Mouse (Mus musculus): ENCODE data around the gene Tomm40l. TPM values are rescaled to one million over a fixed set of nuclear protein-coding genes. Genes with fewer than 3 reads are reported as not detected.

Tomm40l gene
- total RNA-seq, 2 experiments from 2014 or later = 70.8 to 76.7 TPM

DNA sequence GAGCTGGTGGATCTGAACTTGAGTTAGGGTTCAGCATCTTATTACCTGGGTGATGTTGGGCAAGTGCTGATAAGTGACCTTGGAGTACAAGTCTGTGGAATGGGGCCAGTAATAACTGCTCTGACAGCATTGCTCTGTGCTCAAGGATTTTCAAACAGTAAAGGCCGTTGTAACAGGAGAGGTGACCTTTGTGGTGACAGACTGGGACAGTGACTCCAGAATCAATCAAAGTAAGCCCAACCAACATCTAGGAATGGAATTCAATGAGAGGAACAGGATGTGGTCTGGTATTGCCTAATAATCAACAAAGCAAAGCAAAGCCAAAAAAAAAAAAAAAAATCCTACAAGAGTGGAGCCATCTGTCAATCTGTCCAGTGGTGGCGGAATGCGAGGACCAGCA is 38.0 kb upstream of the Tomm40l start:
- H3K4me3 ChIP-seq = no peak overlapping the region
- no peak overlapping the region; the same call in 1 of the 2 replicates for H3K27ac ChIP-seq
- DNase-seq (ENCODE audit: low spot score in 2 of 2) = no peak
- TF ChIP-seq CTCF (conservative IDR thresholded peaks at IDR 0.05) = no peak

DNA sequence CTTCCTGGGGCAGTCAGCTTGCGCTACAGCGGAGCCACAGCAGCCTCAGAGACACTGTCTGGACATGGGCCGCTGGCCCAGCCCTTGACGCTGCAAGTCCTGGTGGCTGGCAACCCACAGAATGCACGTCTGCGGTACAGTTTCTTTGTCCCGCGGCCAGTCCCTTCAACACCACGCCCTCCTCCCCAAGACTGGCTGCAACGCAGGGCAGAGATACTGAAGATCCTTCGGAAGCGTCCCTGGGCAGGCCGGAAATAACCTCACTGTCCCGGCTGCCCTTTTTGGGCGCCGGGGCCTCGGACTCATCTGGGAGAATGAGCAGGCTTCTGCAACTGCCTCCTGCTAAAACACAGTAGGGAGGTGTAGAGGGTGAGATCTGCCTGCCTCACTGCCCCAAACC is 36.6 kb upstream of the Tomm40l start:
- no peak for DNase-seq (ENCODE audit: low spot score in 2 of 2)
- no peak overlapping the region for H3K27ac ChIP-seq
- no peak for TF ChIP-seq CTCF (conservative IDR thresholded peaks at IDR 0.05)

DNA sequence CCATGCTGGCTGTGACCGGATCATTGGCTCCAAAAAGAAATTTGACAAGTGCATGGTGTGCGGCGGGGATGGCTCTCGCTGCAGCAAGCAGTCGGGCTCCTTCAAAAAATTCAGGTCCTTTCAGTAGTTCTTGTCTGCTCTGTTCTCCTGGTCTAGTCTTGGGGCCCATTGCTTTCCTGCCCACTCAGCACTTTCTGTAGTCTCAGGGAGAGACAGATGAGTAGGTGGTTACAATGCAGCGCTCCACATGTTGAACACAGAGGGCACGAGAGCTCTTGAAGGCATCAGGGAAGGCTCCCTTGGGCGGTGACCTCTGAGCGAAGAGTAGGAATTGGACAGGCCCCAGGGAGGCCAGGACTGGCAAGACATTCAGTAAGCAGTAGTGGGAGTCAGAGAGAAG is 35.5 kb upstream of the Tomm40l start:
- no peak overlapping the region for H3K4me3 ChIP-seq
- no peak for DNase-seq (ENCODE audit: low spot score in 2 of 2)
- H3K27ac ChIP-seq = no peak overlapping the region
- TF ChIP-seq CTCF (conservative IDR thresholded peaks at IDR 0.05) = no peak

More for the DNA sequence above, 36.6 kb upstream of the Tomm40l start:
- no peak overlapping the region for H3K4me3 ChIP-seq

DNA sequence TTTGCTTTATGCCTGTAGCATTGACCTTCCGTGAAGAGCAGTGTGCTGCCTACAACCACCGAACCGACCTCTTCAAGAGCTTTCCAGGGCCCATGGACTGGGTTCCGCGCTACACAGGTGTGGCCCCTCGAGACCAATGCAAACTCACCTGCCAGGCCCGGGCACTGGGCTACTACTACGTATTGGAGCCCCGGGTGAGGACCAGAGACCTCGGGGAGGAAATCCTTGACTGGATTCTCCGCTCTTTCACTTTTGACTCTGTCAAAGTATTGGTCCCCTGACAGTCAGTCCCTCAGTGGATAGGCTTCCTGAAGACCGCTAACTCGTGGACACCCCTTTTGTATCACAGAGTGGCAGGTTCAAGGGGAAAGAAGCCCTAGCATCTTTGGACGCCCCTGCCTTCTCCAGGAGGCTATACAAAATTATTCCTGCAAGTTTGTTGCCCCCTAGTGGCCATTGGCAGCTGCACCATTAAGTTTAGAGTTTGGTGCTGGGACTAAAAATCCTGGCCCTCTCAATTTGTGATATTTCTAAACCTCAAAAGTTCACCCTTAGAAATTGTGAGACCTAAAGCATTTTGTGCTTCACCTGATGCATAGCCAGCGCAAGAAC is 34.7 kb upstream of the Tomm40l start:
- TF ChIP-seq CTCF (conservative IDR thresholded peaks at IDR 0.05) = peak; percentile 95
- DNase-seq (ENCODE audit: low spot score in 2 of 2) = peak; percentile 59 to 74
- no peak overlapping the region for H3K4me3 ChIP-seq
- no peak overlapping the region for H3K27ac ChIP-seq

DNA sequence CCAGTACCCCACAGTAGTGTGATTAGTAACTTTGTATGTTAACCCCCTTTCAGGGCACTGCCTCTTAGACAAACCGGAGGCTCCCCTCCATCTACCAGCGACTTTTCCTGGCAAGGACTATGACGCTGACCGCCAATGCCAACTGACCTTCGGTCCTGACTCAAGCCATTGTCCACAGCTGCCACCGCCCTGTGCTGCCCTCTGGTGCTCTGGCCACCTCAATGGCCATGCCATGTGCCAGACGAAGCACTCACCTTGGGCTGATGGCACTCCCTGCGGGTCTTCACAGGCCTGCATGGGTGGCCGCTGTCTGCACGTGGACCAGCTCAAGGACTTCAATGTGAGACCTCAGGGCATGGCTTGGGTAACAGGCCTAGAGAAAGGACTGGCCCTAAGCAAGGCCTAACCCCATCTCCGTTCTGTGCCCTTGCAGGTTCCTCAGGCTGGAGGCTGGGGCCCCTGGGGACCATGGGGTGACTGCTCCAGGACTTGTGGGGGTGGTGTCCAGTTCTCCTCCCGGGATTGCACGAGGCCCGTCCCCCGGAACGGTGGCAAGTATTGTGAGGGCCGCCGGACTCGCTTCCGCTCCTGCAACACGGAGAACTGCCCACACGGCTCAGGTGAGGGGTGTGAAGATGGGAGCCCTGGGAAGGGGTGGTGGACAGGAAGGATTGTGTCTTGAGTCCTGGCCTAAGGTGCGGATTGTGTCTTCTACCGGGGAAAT is 33.9 kb upstream of the Tomm40l start:
- Histone ChIP-seq H3K27ac (no peak overlapping the region), H3K4me3 (no peak overlapping the region)
- DNase-seq (ENCODE audit: low spot score in 2 of 2) = no peak
- TF ChIP-seq CTCF (conservative IDR thresholded peaks at IDR 0.05) = peak; percentile 26

DNA sequence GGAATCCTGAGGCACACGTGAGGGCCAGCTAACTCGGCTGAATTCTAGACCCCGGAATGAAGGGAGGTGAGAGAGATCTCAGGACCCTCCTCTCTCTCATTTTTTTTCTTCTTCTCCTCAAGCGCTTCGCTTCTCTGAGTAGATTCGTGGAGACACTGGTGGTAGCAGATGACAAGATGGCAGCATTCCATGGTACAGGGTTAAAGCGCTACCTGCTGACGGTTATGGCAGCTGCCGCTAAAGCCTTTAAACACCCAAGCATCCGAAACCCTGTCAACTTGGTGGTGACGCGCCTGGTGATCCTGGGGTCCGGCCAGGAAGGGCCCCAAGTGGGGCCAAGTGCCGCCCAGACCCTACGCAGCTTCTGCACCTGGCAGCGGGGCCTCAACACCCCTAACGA is 30.1 kb upstream of the Tomm40l start:
- H3K4me3 ChIP-seq = peak overlapping the region; percentile 24; the same call in 1 of the 2 replicates
- peak overlapping the region; percentile 66 for H3K27ac ChIP-seq
- no peak for TF ChIP-seq CTCF (conservative IDR thresholded peaks at IDR 0.05)
- DNase-seq (ENCODE audit: low spot score in 2 of 2) = no peak

DNA sequence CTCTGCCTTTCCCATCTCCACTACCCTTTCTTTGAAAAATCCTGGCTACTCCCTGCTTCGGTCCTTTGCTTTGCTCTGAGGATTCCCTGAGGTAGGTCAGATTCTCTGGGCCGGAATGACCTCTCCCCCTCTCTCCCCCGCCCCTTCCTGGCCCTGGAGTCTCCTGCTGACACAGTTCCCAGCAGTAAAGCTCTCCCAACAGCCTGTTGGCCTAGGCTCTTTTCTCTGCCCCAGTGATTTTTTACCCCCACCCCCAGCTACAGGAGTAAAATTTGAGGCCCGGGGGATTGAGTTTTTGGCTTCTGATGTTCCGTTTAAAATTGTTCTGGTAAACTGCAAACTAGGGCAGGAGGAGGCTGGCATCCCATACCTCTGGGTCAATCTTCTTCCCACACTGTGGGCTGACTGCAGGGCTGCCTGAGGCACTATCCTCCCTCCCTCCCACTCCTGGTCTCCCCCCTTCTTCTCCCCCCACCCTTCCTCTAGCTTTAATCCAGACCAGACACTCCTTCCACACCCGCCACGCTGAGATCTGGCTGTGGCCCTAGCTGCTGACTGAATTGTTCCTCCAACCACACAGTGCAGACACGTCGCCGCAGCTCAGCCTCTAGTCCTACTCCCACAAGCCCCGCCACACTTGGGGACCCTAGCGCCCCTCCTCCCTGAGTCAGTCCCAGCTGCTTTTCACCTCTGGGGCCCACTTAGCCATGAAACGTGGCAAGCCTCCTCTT is 29.4 kb upstream of the Tomm40l start:
- Histone ChIP-seq H3K27ac (peak overlapping the region; percentile 66), H3K4me3 (peak overlapping the region; percentile 47)
- no peak for TF ChIP-seq CTCF (conservative IDR thresholded peaks at IDR 0.05)
- DNase-seq (ENCODE audit: low spot score in 2 of 2) = no peak

DNA sequence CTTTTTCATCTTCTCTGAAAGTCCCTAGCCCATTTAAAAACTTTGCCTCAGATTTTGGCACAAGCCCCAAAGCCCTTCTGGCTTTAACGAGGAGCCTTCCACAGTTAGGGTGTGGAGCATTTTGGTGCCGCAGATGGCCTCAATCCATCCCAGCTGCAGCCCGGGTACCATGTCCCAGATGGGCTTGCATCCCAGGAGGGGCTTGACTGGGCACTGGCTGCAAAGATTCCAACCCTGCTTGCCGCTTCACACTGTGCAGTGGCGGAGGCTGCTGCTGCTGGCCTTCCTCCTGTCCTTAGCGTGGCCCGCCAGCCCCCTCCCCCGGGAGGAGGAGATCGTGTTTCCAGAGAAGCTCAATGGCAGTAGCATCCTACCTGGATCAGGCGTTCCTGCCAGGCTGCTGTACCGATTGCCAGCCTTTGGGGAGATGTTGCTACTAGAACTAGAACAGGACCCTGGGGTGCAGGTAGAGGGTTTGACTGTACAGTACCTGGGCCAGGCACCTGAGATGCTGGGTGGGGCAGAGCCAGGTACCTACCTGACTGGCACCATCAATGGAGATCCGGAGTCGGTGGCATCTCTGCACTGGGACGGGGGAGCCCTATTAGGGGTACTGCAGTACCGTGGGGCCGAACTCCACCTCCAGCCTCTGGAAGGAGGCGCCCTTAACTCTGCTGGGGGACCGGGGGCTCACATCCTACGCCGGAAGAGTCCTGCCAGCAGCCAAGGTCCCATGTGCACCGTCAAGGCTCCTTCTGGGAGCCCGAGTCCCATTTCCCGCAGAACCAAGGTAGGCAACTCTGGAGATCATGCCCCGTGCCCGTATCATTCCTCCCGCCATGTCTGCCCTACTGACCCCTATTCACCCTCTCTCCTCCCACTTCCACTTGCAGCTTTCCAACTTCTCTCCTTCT is 28.6 kb upstream of the Tomm40l start, which contains the start of gene Ndufs2:
Gene Ndufs2, minus strand, starts transcription at position 709 of the 914 bp plus-strand sequence.
- DNase-seq (ENCODE audit: low spot score in 2 of 2) = no peak
- TF ChIP-seq CTCF (conservative IDR thresholded peaks at IDR 0.05) = no peak
- peak within 1 kb of the TSS; percentile 47 for H3K4me3 ChIP-seq
- H3K27ac ChIP-seq = peak within 1 kb of the TSS; percentile 66

DNA sequence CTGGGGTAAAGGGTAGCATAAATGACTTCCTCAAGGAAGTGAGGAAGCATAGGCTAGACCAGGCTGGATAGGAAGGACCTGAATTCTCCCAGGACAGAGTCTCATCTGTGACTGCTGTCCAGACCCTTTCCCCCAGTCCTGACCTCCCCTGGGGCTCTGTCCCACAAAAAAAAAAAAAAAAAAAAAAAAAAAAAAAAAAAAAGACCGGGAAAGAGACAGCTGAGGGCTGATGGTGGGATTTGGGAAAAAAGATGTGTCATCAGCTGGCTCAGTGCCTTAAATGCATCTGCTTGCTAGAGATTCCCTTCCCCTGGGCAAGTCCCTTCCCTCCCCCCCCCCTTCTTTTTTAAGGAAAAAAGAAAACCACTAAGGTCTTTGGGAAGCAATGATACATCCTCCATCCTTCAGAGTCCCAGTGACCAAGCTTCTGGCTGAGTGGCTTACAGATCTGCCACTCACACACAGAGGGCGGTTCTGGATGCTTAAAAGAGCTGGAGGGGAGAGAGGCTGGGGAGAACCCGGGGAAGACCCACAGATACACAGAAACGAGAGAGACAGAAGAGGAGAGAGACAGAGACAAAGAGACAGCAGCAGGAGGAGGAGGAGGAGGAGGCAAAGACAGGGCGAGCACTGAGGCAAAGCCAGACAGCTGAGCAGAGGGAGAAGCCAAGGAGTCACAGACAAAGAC is 27.7 kb upstream of the Tomm40l start, which contains the start of gene Adamts4:
Gene Adamts4, plus strand, starts transcription at position 509 of the 688 bp plus-strand sequence.
- peak within 1 kb of the TSS; percentile 47 for H3K4me3 ChIP-seq
- no peak for TF ChIP-seq CTCF (conservative IDR thresholded peaks at IDR 0.05)
- peak within 1 kb of the TSS; percentile 66 for H3K27ac ChIP-seq
- DNase-seq (ENCODE audit: low spot score in 2 of 2) = peak; percentile 41 to 58

DNA sequence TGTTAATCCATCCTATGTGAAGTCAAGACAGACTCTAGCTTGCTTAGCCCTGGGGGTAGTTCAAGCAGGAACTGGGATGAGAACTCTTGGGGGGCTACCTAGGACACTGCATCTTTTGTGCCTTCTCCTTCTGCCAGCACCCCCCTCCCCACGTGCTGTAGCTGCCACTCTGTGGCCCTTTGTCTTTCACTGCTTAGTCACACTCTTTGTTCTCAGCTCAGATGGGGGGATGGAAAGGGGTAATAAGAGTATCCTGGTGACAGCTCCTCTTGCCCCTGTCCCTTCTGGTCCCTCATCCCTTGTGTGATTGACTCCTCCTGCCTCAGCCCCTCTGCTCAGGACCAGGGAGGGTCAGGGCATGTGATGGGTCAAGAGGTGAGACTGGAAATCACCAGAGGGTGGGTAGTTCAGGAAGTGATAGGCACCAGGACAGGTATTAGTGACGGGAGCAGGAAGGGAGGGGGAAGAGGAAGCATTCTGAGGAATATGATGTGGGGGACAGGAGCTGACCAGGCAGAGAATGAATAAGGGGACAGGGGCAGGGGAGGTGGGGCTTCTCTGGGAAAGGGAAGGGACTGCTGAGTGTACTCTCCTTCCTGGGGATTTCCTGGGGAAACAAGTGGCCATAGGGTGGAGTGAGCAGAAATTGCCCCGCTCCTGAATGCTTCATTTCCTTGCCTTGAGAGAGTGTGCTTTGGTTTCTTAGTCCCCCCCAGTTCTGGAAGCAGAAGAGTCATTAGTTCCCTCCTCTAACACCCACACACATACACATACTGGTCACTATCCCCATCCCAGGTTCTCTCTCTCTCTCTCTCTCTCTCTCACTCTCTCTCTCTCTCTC is 26.3 kb upstream of the Tomm40l start:
- Histone ChIP-seq H3K4me3 (no peak overlapping the region; the same call in 1 of the 2 replicates), H3K27ac (peak overlapping the region; percentile 89)
- TF ChIP-seq CTCF (conservative IDR thresholded peaks at IDR 0.05) = no peak
- DNase-seq (ENCODE audit: low spot score in 2 of 2) = no peak

DNA sequence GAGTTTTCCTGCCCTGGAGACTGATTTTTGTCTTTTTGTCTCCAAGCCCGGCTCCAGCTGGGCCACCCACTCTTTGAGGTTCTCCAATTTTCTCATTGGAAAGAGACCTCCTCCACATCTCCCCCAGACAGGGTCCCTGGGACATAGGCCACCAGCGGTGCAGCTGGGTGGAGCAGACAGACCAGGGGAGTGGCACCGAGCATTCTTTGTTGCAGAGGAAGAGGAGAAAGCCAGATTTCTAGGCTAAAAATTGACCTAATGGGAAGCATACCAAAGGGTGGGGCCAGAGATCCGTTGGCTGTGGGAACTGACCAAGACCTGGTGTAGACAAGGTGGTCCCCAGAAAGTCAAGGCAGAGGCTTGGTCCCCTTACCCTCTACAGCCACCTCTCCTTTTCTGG is 25.6 kb upstream of the Tomm40l start:
- peak overlapping the region; percentile 68 for H3K4me3 ChIP-seq
- DNase-seq (ENCODE audit: low spot score in 2 of 2) = no peak
- peak overlapping the region; percentile 89 for H3K27ac ChIP-seq
- TF ChIP-seq CTCF (conservative IDR thresholded peaks at IDR 0.05) = no peak
